Mouse (Mus musculus): ENCODE results near the gene Setd2. TPM values are rescaled to one million over a fixed set of nuclear protein-coding genes. Genes with fewer than 3 reads are reported as not detected.

Gene Setd2
- polyA plus RNA-seq, 1 experiment from 2014 or later: 48.4 TPM

GRCm38 (mm10) chr9:110645219-110645618 is 112.8 kb downstream of the Setd2 start:
- ATAC-seq (ENCODE audit: low FRiP score): no peak
- Histone ChIP-seq H3K4me3 (replicated peaks; ENCODE audit: low read length) (no peak overlapping the region), H3K4me1 (replicated peaks; ENCODE audit: control insufficient read depth, insufficient read depth, low read length) (peaks cover 4% of the 10 kb centered on the region), H3K9ac (no peak overlapping the region), H3K36me3 (replicated peaks; ENCODE audit: control insufficient read depth, insufficient read depth) (no peaks in the 10 kb centered on the region), H3K27ac (no peak overlapping the region), H3K27me3 (ENCODE audit: control insufficient read depth, insufficient read depth, low read length) (no peaks in the 10 kb centered on the region), H3K4me2 (replicated peaks) (no peak overlapping the region), H3K9me3 (ENCODE audit: control insufficient read depth, low read length) (no peaks in the 10 kb centered on the region)
- DNase-seq (ENCODE audit: low spot score): no peak
- 83% methylated on average over 9 of the region's 9 CpGs for WGBS

GRCm38 (mm10) chr9:110649775-110650174 is 117.4 kb downstream of the Setd2 start:
- Histone ChIP-seq H3K36me3 (replicated peaks; ENCODE audit: control insufficient read depth, insufficient read depth) (no peaks in the 10 kb centered on the region), H3K27me3 (ENCODE audit: control insufficient read depth, insufficient read depth, low read length) (peaks cover 24% of the 10 kb centered on the region), H3K4me1 (replicated peaks; ENCODE audit: control insufficient read depth, insufficient read depth, low read length) (peaks cover 21% of the 10 kb centered on the region), H3K27ac (peak overlapping the region; percentile 63), H3K4me3 (replicated peaks; ENCODE audit: low read length) (no peak overlapping the region), H3K9me3 (ENCODE audit: control insufficient read depth, low read length) (no peaks in the 10 kb centered on the region), H3K4me2 (replicated peaks) (no peak overlapping the region; the same call in 1 of the 2 replicates), H3K9ac (no peak overlapping the region)
- DNase-seq (ENCODE audit: low spot score) (peak; percentile 35), ATAC-seq (ENCODE audit: low FRiP score) (no peak)

- no peaks in the 10 kb centered on the region for H3K9me3 ChIP-seq (ENCODE audit: control insufficient read depth, low read length)
- DNase-seq (ENCODE audit: low spot score) (no peak), ATAC-seq (ENCODE audit: low FRiP score) (no peak)
- H3K4me1 ChIP-seq (replicated peaks; ENCODE audit: control insufficient read depth, insufficient read depth, low read length): peaks cover 28% of the 10 kb centered on the region
- H3K4me2 ChIP-seq (replicated peaks): peak overlapping the region; percentile 98
- no peak overlapping the region for H3K4me3 ChIP-seq (replicated peaks; ENCODE audit: low read length)
- H3K27me3 ChIP-seq (ENCODE audit: control insufficient read depth, insufficient read depth, low read length): peaks cover 24% of the 10 kb centered on the region
- H3K27ac ChIP-seq: no peak overlapping the region
- H3K36me3 ChIP-seq (replicated peaks; ENCODE audit: control insufficient read depth, insufficient read depth): no peaks in the 10 kb centered on the region
- 35% methylated on average over 13 of the region's 13 CpGs for WGBS
- H3K9ac ChIP-seq: no peak overlapping the region
Observed at GRCm38 (mm10) chr9:110651931-110652722, 119.7 kb downstream of the Setd2 start.

GRCm38 (mm10) chr9:110652963-110653654 is 120.7 kb downstream of the Setd2 start:
- no peak for DNase-seq (ENCODE audit: low spot score)
- no peak for ATAC-seq (ENCODE audit: low FRiP score)
- no peak overlapping the region for H3K27ac ChIP-seq
- no peaks in the 10 kb centered on the region for H3K36me3 ChIP-seq (replicated peaks; ENCODE audit: control insufficient read depth, insufficient read depth)
- 17% methylated on average over 14 of the region's 14 CpGs for WGBS
- H3K9me3 ChIP-seq (ENCODE audit: control insufficient read depth, low read length): no peaks in the 10 kb centered on the region
- H3K27me3 ChIP-seq (ENCODE audit: control insufficient read depth, insufficient read depth, low read length): peaks cover 24% of the 10 kb centered on the region
- peak overlapping the region; percentile 66 for H3K9ac ChIP-seq
- H3K4me2 ChIP-seq (replicated peaks): peak overlapping the region; percentile 98
- peaks cover 38% of the 10 kb centered on the region for H3K4me1 ChIP-seq (replicated peaks; ENCODE audit: control insufficient read depth, insufficient read depth, low read length)
- peak overlapping the region; percentile 72 for H3K4me3 ChIP-seq (replicated peaks; ENCODE audit: low read length)

- peak within 1 kb of the TSS; percentile 66 for H3K9ac ChIP-seq
- under 1% methylated on average over 54 of the region's 75 CpGs for WGBS
- ATAC-seq (ENCODE audit: low FRiP score) (peak; percentile 47), DNase-seq (ENCODE audit: low spot score) (peak; percentile 61)
- H3K4me3 ChIP-seq (replicated peaks; ENCODE audit: low read length): peak within 1 kb of the TSS; percentile 72
- H3K4me2 ChIP-seq (replicated peaks): peak within 1 kb of the TSS; percentile 98
- peaks cover 38% of the 10 kb centered on the region for H3K4me1 ChIP-seq (replicated peaks; ENCODE audit: control insufficient read depth, insufficient read depth, low read length)
- no peaks in the 10 kb centered on the region for H3K36me3 ChIP-seq (replicated peaks; ENCODE audit: control insufficient read depth, insufficient read depth)
- 0 out of 2 replicates have a peak within 1 kb of the TSS, but pooled peaks have one; percentile 33 for H3K27ac ChIP-seq
- H3K9me3 ChIP-seq (ENCODE audit: control insufficient read depth, low read length): no peaks in the 10 kb centered on the region
- peaks cover 24% of the 10 kb centered on the region for H3K27me3 ChIP-seq (ENCODE audit: control insufficient read depth, insufficient read depth, low read length)
Observed at GRCm38 (mm10) chr9:110653655-110654461, 121.5 kb downstream of the Setd2 start, which contains the start of gene Nbeal2. Gene Nbeal2 (minus strand): TSS chr9:110654161.

GRCm38 (mm10) chr9:110654726-110655650 is 122.6 kb downstream of the Setd2 start:
- peak overlapping the region; percentile 66; the same call in 1 of the 2 replicates for H3K9ac ChIP-seq
- no peak for DNase-seq (ENCODE audit: low spot score)

GRCm38 (mm10) chr9:110655651-110656007 is 123.2 kb downstream of the Setd2 start:
- H3K4me1 ChIP-seq (replicated peaks; ENCODE audit: control insufficient read depth, insufficient read depth, low read length): peaks cover 34% of the 10 kb centered on the region

More at GRCm38 (mm10) chr9:110654726-110655650, 122.6 kb downstream of the Setd2 start:
- Histone ChIP-seq H3K27ac (no peak overlapping the region), H3K9me3 (ENCODE audit: control insufficient read depth, low read length) (no peaks in the 10 kb centered on the region), H3K36me3 (replicated peaks; ENCODE audit: control insufficient read depth, insufficient read depth) (peaks cover 11% of the 10 kb centered on the region; the same call in 1 of the 2 replicates), H3K27me3 (ENCODE audit: control insufficient read depth, insufficient read depth, low read length) (peaks cover 24% of the 10 kb centered on the region), H3K4me3 (replicated peaks; ENCODE audit: low read length) (peak overlapping the region; percentile 72), H3K4me1 (replicated peaks; ENCODE audit: control insufficient read depth, insufficient read depth, low read length) (peaks cover 34% of the 10 kb centered on the region), H3K4me2 (replicated peaks) (peak overlapping the region; percentile 98)
- 81% methylated on average over 19 of the region's 19 CpGs for WGBS
- ATAC-seq (ENCODE audit: low FRiP score): no peak

More at GRCm38 (mm10) chr9:110655651-110656007, 123.2 kb downstream of the Setd2 start:
- WGBS: 88% methylated on average over 10 of the region's 10 CpGs
- DNase-seq (ENCODE audit: low spot score) (no peak), ATAC-seq (ENCODE audit: low FRiP score) (no peak)
- peak overlapping the region; percentile 97 for H3K27ac ChIP-seq
- no peaks in the 10 kb centered on the region for H3K9me3 ChIP-seq (ENCODE audit: control insufficient read depth, low read length)
- peaks cover 24% of the 10 kb centered on the region for H3K27me3 ChIP-seq (ENCODE audit: control insufficient read depth, insufficient read depth, low read length)
- H3K4me3 ChIP-seq (replicated peaks; ENCODE audit: low read length): peak overlapping the region; percentile 73
- peak overlapping the region; percentile 89 for H3K9ac ChIP-seq
- peak overlapping the region; percentile 69 for H3K4me2 ChIP-seq (replicated peaks)
- peaks cover 13% of the 10 kb centered on the region; the same call in 1 of the 2 replicates for H3K36me3 ChIP-seq (replicated peaks; ENCODE audit: control insufficient read depth, insufficient read depth)

All from hindbrain, embryonic 14.5 days (tissue).